Mouse (Mus musculus): ENCODE results near the gene Ms4a6c.
"Not testable (repeated sequence)": the region's sequence is repeated elsewhere in the genome, so short reads cannot be mapped to it uniquely, and the experiment has no call there.

Ms4a6c gene

GRCm38 (mm10) chr19:11500796-11501195, 31.6 kb downstream of the Ms4a6c start:
- DNase-seq (ENCODE audit: extremely low read depth, insufficient read length, low spot score) = no peak

- DNase-seq (ENCODE audit: extremely low read depth, insufficient read length, low spot score) = no peak
Measured at GRCm38 (mm10) chr19:11501326-11501725, 32.2 kb downstream of the Ms4a6c start.

GRCm38 (mm10) chr19:11504857-11505256, 35.7 kb downstream of the Ms4a6c start:
- DNase-seq (ENCODE audit: extremely low read depth, insufficient read length, low spot score) = no peak

- DNase-seq (ENCODE audit: extremely low read depth, insufficient read length, low spot score) = no peak
Measured at GRCm38 (mm10) chr19:11513458-11513857, 44.3 kb downstream of the Ms4a6c start.

GRCm38 (mm10) chr19:11516246-11516645, 47.1 kb downstream of the Ms4a6c start, which contains the start of gene Ms4a6b:
Gene Ms4a6b, plus strand, starts transcription at chr19:11516512.
- DNase-seq (ENCODE audit: extremely low read depth, insufficient read length, low spot score) = no peak

- no peak for DNase-seq (ENCODE audit: extremely low read depth, insufficient read length, low spot score)
Measured at GRCm38 (mm10) chr19:11516845-11517244, 47.7 kb downstream of the Ms4a6c start.

GRCm38 (mm10) chr19:11517373-11517772, 48.2 kb downstream of the Ms4a6c start:
- DNase-seq (ENCODE audit: extremely low read depth, insufficient read length, low spot score) = not testable (repeated sequence)

- DNase-seq (ENCODE audit: extremely low read depth, insufficient read length, low spot score) = not testable (repeated sequence)
Measured at GRCm38 (mm10) chr19:11518356-11518755, 49.2 kb downstream of the Ms4a6c start.

- DNase-seq (ENCODE audit: extremely low read depth, insufficient read length, low spot score) = no peak
Measured at GRCm38 (mm10) chr19:11520146-11520545, 51.0 kb downstream of the Ms4a6c start.

Data from 3134 (cell line).